Comparison of ENCODE assay signal across 23 mouse cellular contexts in genomic region chr5:4067203-4067602, GRCm38 (mm10). TPM values are rescaled to one million over a fixed set of nuclear protein-coding genes. Genes with fewer than 3 reads are reported as not detected.
DNase-seq lines count a peak whose midpoint lies in the region; ATAC-seq and TF ChIP-seq lines count a peak whose summit lies in the region.
"Had no signal": no experiment of that assay in that cellular context is flagged by ENCODE, and none has a peak within 500 bp of the region (broad histone marks: within the 10 kb centered on the region; RNA-seq: fewer than 3 reads in every experiment).

No protein-coding gene starts in this region.

- no peak for TF ChIP-seq CTCF in lung, postnatal 0 days (IDR thresholded peaks at IDR 0.05)

- peaks cover 30% of the 10 kb centered on the region; the same call in 1 of the 2 replicates for H3K36me3 ChIP-seq in lung, postnatal 0 days (ENCODE audit: insufficient read depth, low read length)

- TF ChIP-seq EP300 in lung, postnatal 0 days (IDR thresholded peaks at IDR 0.05): no peak

- no peaks in the 10 kb centered on the region for H3K27me3 ChIP-seq in lung, postnatal 0 days (replicated peaks; ENCODE audit: insufficient read depth, low read length)
- H3K27me3 ChIP-seq: forebrain, embryonic 12.5 days; hindbrain, embryonic 13.5 days; lung, embryonic 15.5 days; Patski had no signal

- DNase-seq in adrenal gland, postnatal 14 days: peak; percentile 41
- DNase-seq in adrenal gland, adult 18-20 months (ENCODE audit: low spot score in 2 of 2): no peak
- peak; percentile 17 for DNase-seq in heart, adult 8-10 months (ENCODE audit: low spot score)
- no peak for DNase-seq in heart, adult 11 months
- no peak for DNase-seq in lung, postnatal 0 days (ENCODE audit: low spot score)
- DNase-seq in lung, postnatal 25 days (ENCODE audit: low spot score): no peak
- peak; percentile 23 to 50 for DNase-seq in lung, postnatal 4 days
- no peak for DNase-seq in urinary bladder, adult 2 months (ENCODE audit: low spot score)
- DNase-seq: adrenal gland, postnatal 36 days; cerebellum, adult 2 months; kidney, postnatal 4 days; layer of hippocampus, adult 9-11 months; left cerebral cortex, postnatal 4 days; right cerebral cortex, postnatal 4 days; thymus, adult 2 months had no signal

- no peaks in the 10 kb centered on the region for H3K9me3 ChIP-seq in lung, postnatal 0 days (ENCODE audit: low read length)
- H3K9me3 ChIP-seq: forebrain, embryonic 12.5 days; hindbrain, embryonic 13.5 days; lung, embryonic 15.5 days had no signal

- no peak overlapping the region for H3K4me3 ChIP-seq in lung, postnatal 0 days (ENCODE audit: low read depth, low read length)
- H3K4me3 ChIP-seq: forebrain, embryonic 12.5 days; hindbrain, embryonic 13.5 days; left cerebral cortex, adult 2 months; lung, embryonic 15.5 days had no signal

- no peaks in the 10 kb centered on the region for H3K4me1 ChIP-seq in lung, postnatal 0 days (ENCODE audit: insufficient read depth, low read depth, low read length)
- H3K4me1 ChIP-seq: forebrain, embryonic 12.5 days; hindbrain, embryonic 13.5 days; lung, embryonic 15.5 days had no signal

- 41% methylated on average over 3 of the region's 3 CpGs for WGBS in lung, postnatal 0 days

- no peak overlapping the region for H3K27ac ChIP-seq in lung, postnatal 0 days (ENCODE audit: low read length)
- H3K27ac ChIP-seq: forebrain, embryonic 12.5 days; hindbrain, embryonic 13.5 days; left cerebral cortex, adult 2 months; lung, embryonic 15.5 days had no signal

- ATAC-seq in lung, postnatal 0 days: peak; percentile 46
- ATAC-seq: CD4-positive, CD25-positive, alpha-beta regulatory T cell, adult 4 months; Patski had no signal

- H3K4me2 ChIP-seq in lung, postnatal 0 days (replicated peaks; ENCODE audit: low read depth, low read length): no peak overlapping the region
- H3K4me2 ChIP-seq: forebrain, embryonic 12.5 days; hindbrain, embryonic 13.5 days; liver, embryonic 11.5 days; lung, embryonic 15.5 days; midbrain, embryonic 11.5 days had no signal

- H3K9ac ChIP-seq in lung, postnatal 0 days (replicated peaks; ENCODE audit: low read depth): no peak overlapping the region
- H3K9ac ChIP-seq: forebrain, embryonic 12.5 days; hindbrain, embryonic 13.5 days; lung, embryonic 15.5 days had no signal

RNA-seq across cellular contexts. Expression of gene Cyp51, which starts 37.3 kb away (rescaled TPM):
- total RNA-seq in adrenal gland, postnatal 14 days (2021): 34.6 and 43.6 TPM in 2 replicates
- total RNA-seq in adrenal gland, adult 18-20 months (2021): 10 to 100 TPM; 75.2 to 79.7 TPM
- 10 to 100 TPM in 1 of 4 experiments, 1 to 10 TPM in 3; 7.1 to 11.2 (median 7.6) TPM for total RNA-seq in heart, adult 8-10 months (2022)
- 34.9 and 38.5 TPM in 2 replicates for polyA plus RNA-seq in lung, postnatal 0 days (2015; fragmentation: Nextera tagmentation; extraction: Ambion mirVana)
- polyA plus RNA-seq in urinary bladder, adult 2 months (2012; rRNA removed): 15.3 and 19.2 TPM in 2 replicates

Comparison
In these comparisons a context has a peak if more than half of its experiments do, and no peak if none do; other contexts are left out.
1. DNase-seq: peak in adrenal gland, postnatal 14 days (single experiment), heart, adult 8-10 months (single experiment) and lung, postnatal 4 days (2 of 2); none in adrenal gland, adult 18-20 months (0 of 2), heart, adult 11 months (single experiment), lung, postnatal 0 days (single experiment), lung, postnatal 25 days (single experiment) and urinary bladder, adult 2 months (single experiment).